Mouse (Mus musculus) telencephalon, adult 2 months (tissue): Measurements from ENCODE around the gene Nploc4.
"Not testable (repeated sequence)": the region's sequence is repeated elsewhere in the genome, so short reads cannot be mapped to it uniquely, and the experiment has no call there.

Experiments used
- DNase-seq: peaks from one replicate; pipeline ENCODE4 v3.0.0-alpha.2; 2011; ENCODE audit warnings: low read depth, low spot score

Nploc4 gene

DNA sequence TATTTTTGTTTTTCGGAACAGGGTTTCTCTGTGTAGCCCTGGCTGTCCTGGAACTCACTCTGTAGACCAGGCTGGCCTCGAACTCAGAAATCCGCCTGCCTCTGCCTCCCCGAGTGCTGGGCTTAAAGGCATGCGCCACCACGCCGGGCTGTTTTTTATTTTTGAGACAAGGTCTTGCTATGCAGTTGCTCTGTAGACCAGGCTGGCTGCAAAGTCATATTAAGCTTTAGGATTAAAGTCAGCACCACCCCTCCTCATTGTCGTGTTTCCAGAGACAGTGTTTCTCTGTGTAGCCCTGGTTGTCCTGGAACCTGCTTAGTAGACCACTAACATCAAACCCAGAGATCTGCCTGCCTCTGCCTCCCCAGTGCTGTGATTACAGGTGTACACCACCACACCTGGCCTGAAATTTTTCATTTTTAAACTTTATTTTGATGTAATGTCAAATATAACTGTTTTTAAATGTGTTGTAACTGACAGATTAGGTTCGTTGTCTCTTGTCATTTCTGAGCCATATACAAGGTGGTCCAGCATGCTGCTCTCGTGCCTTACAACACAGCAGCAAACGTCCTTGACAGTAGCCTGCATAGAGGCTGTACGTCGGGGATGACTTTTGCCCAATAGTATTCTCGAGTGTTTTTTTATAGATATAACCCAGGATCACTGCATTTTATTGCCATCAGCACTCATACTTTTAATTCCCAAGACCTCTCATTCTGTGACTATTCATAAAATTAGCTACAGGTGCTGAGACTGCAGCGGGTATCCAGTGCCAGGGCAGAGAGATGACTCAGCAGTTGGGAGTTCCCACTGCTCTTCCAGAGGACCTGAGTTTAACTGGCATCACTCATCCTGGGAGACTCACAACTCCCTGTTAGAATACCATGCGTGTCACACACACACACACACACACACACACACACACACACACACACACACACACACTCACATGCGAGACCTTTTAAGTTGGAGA, 82.9 kb downstream of the Nploc4 start:
- DNase-seq, result no peak

DNA sequence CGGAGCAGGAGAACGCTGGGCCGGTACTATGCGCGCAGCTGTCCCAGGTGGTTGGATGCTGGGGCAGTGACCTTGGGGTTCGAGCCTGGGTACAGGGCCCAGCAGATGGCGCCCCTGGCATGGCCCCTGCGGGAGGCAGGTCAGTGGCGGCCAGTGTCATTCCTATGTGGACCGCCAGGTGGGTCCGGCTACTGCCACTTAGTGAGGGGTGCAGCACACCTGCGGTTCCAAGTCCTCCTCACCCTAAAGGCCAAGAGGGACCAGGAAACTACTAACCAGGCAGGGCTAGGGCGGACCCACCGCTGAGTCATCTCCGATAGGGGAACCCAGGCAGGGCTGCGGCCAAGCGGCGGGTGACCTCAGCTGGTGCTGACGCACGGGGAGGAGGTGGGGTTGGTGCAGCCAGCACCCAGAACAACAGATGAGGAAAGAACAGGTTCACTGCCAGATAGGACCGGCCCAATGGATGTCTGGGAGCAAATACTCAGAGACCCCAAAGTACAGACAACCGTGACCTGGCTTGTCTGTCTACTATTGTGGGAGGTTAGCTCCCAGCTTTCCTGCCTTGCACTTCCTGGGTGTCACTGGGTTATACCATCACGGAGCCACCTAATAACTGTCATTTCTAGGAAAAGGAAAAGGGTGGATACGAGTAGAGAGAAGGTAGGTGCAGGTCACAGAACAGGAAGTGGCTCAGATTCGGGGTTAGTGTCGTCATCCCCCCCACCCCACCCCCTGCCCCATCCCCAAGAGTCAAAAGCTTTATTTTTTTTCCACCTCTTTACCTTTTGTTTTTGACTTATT, 83.8 kb downstream of the Nploc4 start:
- no peak for DNase-seq

DNA sequence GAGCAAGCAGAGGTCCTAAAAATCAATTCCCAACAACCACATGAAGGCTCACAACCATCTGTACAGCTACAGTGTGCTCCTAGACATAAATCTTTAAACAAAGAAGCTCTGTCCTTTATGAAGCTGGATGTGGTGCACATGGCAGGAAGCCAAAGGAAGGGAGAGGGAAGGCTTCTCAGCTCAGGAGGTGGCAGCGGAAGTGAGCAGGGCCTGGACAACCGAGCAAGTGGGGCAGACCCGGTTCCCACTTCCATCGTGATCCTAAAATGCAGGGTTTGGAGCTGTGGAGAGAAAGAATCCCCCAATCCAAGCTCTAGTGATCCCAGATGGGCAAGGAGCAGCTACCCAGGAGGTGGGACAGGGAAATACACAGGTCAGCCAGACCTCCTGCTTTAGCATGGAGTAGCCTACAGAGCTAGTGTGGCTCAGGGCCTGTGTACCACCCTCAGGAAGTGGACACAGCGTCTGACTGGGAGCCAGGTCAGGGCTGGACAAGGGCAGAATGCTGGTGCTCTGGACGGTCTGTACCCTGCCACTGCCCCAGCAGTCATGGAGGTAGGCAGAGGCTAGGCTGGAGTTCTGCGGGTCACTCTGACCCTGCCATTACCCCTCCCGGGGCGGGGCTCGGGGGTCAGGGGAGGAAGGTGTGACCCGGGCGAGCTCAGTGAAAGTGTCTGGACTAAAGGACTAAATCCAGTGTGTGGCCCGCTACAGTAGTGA, 84.8 kb downstream of the Nploc4 start:
- no peak for DNase-seq

DNA sequence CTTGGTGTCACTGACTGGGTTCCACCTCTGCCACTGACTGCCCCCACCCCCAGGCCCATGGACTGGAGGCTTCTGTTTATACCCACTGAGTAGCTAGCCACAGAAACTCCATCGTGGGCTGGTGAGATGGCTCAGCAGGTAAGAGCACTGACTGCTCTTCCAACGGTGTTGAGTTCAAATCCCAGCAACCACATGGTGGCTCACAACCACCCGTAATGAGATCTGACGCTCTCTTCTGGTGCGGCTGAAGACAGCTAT, 85.5 kb downstream of the Nploc4 start:
- not testable (repeated sequence) for DNase-seq

DNA sequence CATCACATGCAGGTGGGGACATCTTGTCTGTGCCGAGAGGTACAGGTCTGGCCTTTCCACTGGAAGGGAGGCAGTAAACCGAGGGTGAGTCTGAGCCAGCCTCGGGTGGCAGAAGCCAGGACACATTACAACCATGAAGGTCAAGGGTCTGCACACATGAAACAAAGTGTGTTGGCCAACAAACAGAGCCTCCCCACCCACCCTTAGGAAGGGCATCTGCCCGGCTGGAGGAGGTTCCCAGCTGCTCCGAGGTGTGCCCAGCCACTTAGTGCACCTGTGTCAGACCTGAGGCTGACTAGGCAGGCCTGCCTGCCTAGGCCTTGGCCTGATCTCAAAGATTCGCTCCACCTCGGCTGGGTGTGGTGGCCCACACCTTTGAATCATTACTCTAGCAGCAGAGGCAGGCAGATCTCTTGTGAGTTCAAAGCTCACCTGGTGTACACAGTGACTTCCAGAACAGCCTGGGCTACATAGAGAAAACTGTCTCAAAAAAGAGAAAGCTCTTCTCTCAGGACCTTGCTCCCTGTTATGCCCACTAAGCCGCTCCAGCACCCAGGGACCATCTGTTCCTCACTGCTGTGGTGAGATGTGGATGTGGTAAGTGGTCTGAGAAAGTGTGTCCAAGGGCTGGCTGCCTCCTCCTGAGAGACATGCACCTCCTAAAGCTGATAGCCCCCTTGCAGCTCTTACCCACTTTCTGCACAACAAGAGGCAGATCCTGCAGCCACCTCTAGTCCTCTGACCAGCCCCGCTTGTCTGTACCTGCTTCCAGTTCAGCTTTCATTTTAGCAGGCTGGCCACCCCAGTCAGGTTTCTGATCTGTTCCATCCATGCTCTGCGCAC, 86.0 kb downstream of the Nploc4 start:
- no peak for DNase-seq

DNA sequence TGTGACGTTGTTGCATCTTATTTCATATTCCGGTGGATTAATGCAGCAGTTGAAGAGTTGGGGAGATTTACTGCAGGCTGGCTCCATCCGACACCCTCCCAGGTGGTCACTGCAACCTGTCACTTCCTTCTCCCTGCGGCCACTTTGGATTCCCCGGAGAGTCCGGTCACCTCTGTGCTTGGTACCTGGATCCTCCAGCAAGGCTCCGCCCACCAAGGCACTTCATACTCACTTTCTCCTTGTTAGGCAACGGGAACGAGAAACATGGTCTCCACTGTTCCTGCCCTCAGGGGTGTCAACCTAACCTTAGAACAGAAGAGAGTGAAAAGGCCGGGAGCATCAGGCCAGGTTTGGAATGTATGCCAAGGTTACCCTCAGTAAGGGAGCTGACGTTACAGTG, 86.8 kb downstream of the Nploc4 start:
- no peak for DNase-seq

DNA sequence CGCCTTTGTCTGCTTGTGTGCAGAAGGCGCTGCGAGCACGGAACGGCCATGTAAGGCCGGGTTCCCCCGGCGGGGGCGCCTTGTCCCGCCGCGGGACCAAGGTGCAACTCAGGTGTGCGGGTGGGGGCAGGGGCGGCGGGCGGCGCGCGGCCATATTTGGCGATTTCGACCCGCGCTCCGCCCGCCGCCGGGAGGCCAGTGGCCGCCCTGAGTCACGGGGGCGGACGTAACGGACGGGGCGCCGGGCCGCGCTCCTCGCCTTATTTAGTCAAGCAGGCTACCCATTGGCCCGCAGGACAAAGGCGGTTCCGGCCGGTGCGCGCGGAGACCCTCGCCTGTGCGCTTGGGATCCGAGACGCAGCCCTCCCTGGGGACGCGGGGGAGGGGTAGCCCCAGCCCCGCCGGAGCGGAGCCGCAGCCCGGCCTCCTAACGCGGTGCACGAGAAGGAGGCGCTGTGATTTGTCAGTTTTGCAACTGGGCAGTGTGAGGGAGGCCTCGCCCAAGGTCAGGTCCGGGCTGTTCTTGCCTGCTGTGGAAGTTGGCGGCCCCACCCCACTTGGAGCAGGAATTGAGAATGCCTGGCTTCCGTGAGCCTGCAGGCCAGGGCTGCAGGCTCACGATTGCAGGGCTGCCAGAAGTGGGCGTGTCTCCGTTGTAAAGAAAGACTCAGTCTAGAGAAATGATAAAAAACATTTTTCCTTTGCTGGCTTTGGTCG, 87.4 kb downstream of the Nploc4 start:
- no peak for DNase-seq

DNA sequence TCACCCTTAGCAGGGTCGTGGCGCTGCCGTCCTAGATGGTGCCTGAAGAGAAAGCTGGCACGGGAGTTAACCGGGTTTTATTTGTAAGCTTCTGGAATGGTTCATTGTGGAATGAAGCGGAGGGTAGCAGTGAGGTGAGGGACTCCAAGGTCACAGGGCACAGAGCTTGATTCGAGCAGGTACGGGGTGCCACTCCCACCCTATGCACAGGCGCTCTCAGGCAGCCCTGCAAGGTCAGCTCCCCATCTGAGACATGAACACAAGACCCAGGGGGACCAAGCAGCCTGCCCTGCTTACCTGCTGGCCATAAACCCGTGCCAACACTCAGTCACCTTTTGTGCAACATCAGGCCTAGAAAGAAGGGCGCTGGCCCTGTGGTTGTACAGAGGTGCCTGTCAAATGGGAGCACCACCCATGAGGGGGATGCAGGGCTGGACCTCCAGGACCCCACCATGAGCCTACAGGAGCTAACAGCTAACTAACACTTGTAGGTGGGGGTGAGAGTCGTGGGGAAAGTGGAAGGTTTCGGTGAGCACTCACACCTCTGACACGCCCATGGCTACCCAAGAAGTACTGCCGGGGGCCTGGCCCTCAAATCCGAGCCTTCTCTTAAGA, 88.0 kb downstream of the Nploc4 start:
- no peak for DNase-seq

DNA sequence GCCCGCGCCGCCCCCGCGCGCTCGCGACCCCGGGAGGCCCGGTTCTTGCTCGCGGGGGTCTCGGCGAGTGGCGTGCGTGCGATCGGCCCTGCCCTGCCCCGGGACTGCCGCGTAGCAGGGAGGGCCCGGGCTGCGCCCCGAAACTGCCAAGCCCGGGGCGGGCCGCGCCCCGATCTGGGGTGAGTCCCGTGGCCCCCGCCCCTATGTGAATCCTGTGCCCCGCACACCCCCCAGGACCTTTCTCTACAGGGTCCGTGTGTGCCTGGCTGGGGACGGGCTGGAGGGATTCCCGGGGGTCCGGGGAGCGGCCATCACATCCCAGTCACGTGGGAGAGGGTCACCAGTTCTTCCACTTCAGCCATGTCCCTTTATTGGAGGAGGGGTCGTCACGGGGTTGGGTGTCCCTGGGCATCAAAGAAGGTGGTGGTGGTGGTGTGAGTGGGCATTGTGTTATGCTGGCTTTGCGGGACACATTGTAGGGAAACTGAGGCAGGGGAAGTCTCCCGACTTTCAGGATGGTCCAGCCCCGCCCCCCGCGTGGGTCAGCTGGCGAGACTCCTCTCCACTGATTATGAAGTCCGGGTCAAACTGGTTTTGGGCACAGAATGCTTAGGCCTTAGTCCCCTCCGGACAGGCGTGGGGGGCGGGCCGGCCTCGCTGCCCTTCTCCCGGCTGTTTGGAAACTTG, 88.7 kb downstream of the Nploc4 start:
- DNase-seq, result no peak

DNA sequence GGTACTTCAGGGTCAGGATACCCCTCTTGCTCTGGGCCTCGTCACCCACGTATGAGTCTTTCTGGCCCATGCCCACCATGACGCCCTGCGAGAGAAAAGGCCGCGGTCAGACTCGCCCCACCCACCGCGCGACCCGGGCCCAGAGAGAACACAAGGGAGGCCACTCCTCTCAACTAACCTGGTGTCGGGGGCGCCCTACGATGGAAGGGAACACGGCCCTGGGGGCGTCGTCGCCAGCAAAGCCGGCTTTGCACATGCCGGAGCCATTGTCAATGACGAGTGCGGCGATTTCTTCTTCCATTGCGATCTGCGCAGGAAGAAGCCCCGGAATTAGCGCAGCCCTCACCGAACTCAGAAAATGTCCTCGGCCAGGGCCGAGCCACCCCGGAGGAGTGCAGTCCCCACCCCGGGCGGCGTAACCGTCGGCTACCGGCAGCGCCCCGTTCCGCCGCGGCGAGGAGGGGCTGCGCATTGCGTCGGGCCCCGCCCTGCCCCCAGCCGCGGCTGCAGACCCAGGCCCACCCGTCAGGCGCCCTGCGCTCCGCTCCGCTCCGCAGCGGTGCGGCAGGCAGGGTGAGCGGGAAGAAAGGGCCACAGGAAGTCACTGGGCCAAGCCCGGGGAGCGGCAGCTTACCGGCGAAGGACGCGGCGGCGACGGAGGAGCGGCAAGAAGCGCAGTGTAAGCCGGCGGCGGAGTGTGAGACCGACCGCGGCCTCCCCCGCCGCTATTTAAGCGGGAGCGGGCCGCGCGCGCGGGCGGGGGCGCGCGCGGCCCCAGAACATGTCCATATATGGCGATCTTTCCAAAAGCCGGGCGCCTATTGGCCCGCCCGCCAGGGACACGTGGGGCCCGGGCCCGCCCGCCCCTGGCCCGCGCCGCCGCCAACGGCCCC, 89.5 kb downstream of the Nploc4 start, which contains the start of gene Actg1:
Gene Actg1 (minus strand): TSS at position 752 of the 893 bp plus-strand sequence.
- DNase-seq, result no peak

DNA sequence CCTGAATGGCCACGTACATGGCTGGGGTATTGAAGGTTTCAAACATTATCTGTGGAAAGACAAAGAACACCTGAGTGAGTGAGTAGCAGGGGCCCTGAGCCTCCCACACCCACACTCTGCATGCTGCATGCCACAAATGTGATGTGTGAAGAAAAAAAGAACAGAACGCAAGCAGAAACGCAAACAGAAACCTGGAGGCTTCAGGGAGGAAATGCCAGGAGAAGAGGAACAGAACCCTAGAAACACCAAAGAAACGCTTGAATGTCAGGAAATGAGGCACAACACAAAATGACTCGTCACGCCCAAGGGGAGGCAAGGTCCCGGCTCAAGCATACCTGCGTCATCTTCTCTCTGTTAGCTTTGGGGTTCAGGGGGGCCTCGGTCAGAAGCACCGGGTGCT, 90.2 kb downstream of the Nploc4 start:
- DNase-seq, result no peak

DNA sequence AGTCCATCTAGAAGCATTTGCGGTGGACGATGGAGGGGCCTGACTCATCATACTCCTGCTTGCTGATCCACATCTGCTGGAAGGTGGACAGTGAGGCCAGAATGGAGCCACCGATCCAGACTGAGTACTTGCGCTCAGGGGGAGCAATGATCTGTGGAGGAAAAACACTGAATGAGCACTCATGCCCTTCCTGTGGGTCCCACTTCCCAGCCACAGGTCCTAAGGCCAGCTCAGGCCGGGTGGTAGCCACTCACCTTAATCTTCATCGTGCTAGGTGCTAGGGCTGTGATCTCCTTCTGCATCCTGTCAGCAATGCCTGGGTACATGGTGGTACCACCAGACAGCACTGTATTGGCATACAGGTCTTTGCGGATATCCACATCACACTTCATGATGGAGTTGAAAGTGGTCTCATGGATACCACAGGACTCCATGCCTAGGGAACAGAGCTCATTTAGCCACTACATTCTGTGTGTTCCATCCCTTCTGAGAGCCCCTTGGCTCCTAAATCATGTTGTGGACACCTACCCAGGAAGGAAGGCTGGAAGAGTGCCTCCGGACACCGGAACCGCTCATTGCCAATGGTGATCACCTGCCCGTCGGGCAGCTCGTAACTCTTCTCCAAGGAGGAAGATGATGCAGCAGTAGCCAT, 91.0 kb downstream of the Nploc4 start:
- not testable (repeated sequence) for DNase-seq

DNA sequence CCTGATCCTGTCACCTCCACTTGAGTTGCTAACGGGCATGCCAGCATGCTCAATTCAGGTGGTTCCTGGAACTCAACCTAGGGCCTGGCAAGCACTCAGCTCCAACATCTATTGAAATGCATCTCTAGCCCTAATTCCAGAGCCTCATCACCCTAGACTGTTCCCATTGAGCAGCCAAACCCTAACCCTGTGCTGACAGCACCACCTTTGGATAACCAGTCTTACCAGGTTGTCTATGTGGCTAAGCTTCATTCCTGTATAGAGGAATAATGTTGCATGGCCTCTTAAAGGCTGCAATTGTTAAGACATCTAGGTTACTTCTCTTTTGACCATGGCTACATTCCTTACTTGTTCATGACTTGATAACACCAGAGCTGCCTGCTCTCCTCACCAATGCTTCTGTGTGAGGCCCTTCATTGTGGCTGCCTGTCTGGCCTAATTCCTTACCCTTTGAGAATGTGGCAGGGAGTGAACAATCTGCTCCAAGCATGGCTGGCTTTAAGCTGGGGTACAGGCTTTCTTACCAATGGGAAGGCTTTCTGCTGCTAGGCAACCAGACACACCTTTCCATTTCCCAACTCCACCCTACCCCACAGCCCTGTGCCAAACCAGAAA, 92.3 kb downstream of the Nploc4 start:
- no peak for DNase-seq

DNA sequence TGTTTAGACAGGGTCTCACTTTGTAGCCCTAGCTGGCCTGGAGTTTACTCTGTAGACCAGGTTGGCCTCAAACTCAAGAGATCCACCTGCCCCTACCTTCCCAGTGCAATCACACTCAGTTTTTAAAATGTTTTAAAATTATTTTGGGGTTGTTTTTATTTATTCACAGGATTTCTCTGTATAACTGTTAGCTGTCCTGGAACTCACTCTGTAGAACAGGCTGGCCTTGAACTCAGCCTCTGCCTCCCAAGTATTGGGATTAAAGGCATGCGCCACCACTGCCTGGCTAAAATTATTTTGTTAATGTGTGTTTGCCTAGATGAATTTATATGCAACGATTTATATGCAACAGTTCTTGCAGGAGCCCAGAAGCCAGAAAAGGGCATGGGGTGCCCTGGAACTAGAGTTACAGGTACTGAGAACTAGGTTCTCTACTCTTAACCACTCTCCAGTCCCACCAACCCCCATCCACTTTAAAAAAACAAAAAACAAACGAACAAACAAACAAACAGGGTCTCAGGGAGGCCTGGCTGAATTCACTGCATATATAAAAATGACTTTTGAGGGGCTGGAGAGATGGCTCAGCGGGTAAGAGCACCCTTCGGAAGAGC, 93.1 kb downstream of the Nploc4 start:
- DNase-seq, result no peak

DNA sequence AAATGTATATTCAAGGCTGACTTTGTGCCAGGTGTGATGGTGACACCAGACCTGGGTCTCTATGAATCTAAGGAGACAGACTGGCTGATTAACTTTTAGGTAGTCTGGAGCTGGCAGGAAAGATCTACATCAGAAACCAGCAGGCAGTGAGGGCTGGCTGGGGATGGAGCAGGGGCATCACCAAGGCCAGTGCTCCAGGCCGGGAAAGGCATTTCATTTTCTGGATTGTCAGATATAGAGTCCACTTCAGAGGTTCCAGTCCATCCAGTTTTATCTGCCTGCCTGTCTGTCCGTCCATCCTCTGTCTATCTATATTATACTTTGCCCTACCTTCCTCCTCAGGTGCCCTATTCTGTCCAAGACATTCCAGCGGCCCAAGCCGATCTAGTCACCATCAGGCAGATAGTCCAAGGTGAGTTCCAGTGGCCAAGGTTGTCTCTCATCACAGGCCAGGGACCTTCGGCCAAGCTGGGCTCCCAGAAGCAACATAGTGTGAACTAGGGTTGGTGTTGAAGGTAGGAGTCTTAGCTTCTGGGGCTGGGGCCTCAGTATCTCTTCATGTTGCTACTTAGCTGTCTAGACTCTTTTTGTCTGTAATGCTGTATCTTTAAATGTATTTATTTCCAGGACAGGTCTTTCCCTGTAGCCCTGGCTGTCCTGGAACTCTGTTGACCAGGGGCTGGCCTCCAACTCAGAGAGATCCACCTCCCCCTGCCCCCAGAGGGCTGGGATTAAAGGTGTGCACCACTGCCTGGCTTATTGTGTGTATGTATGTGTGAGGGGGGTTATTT, 93.8 kb downstream of the Nploc4 start:
- no peak for DNase-seq

DNA sequence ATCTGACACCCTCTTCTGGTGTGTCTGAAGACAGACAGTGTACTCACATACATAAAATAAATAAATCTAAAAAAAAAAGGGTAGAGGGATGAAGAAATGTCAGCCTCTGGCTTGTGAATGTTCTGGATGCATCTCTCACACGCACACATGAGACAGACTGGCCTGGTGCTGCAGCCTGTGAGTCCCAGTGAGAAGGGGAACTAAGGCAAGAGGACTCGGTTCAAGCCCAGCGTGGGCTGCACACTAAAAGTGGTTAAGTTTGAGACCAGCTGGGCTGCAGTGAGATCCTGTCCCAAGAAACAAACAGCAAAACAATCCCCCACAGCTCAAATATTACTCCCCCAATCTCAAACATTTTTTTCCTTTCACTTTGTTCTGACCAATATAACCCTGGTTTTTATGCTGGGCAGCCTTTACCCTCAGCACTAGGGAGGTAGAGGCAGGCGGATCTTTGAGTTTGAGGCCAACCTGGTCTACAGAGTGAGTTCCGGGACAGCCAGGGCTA, 94.8 kb downstream of the Nploc4 start:
- no peak for DNase-seq
